Mouse (Mus musculus) heart, embryonic 14.5 days (tissue): Measurements from ENCODE around the gene Mycl. TPM values are rescaled to one million over a fixed set of nuclear protein-coding genes. Genes with fewer than 3 reads are reported as not detected.
A peak's percentile ranks its signal among the peaks of the same experiment; 100 is the strongest.
"Not testable (repeated sequence)": the region's sequence is repeated elsewhere in the genome, so short reads cannot be mapped to it uniquely, and the experiment has no call there.

Source experiments
- ATAC-seq: fragments of 200-750 bp; cut with Nextera tagmentation; 2 replicates; pipeline ENCODE4 v1.8.0; 2017; ENCODE audit warnings: low read depth, moderate TSS enrichment; ENCODE audit not compliant: insufficient number of reproducible peaks, insufficient read depth, low FRiP score
- H3K27ac ChIP-seq, 2 experiments: fragments of 200-500 bp in 1 of 2; fragments of 300-500 bp in 1 of 2; sonication (generic) in 1 of 2; replicated peaks in 1 of 2; 2 replicates each; pipeline ENCODE4 v1.5.1; 2012 to 2014; ENCODE audit warnings: low read depth in 2 of 2, low read length in 2 of 2, control low read depth in 1 of 2, mild to moderate bottlenecking in 1 of 2, mixed read lengths in 1 of 2; ENCODE audit not compliant: control insufficient read depth in 1 of 2, insufficient read depth in 1 of 2
- H3K27me3 ChIP-seq: fragments of 300-500 bp; sonication (generic); 2 replicates; pipeline ENCODE4 v1.6.1; 2014; ENCODE audit warnings: mild to moderate bottlenecking, low read length, control low read depth; ENCODE audit not compliant: control insufficient read depth, insufficient read depth
- H3K36me3 ChIP-seq: fragments of 300-500 bp; sonication (generic); 2 replicates; pipeline ENCODE4 v1.6.1; 2014; ENCODE audit warnings: mild to moderate bottlenecking, control low read depth, low read length, mixed read lengths; ENCODE audit not compliant: control insufficient read depth, insufficient read depth
- H3K4me1 ChIP-seq, 2 experiments: fragments of 200-500 bp in 1 of 2; fragments of 300-500 bp in 1 of 2; sonication (generic) in 1 of 2; 2 replicates each; pipeline ENCODE4 v1.6.1; 2012 to 2014; ENCODE audit warnings: low read length in 2 of 2, control low read depth in 1 of 2, mixed read lengths in 1 of 2; ENCODE audit not compliant: control insufficient read depth in 2 of 2, insufficient read depth in 2 of 2
- H3K4me2 ChIP-seq: fragments of 300-500 bp; sonication (generic); 2 replicates; pipeline ENCODE4 v1.6.1; 2014; ENCODE audit warnings: mild to moderate bottlenecking, low read length
- H3K4me3 ChIP-seq, 2 experiments: fragments of 200-500 bp in 1 of 2; fragments of 300-500 bp in 1 of 2; sonication (generic) in 1 of 2; 2 replicates each; pipeline ENCODE4 v1.5.1; 2012 to 2014; ENCODE audit warnings: low read length in 2 of 2, mild to moderate bottlenecking in 2 of 2, control low read depth in 1 of 2, low read depth in 1 of 2, moderate library complexity in 1 of 2; ENCODE audit not compliant: control insufficient read depth in 1 of 2, insufficient read depth in 1 of 2
- H3K9ac ChIP-seq: fragments of 300-500 bp; sonication (generic); 2 replicates; pipeline ENCODE4 v1.6.1; 2014; ENCODE audit warnings: mild to moderate bottlenecking, low read length
- H3K9me3 ChIP-seq: fragments of 300-500 bp; sonication (generic); 2 replicates; pipeline ENCODE4 v1.6.1; 2016; ENCODE audit warnings: low read length, control low read depth; ENCODE audit not compliant: control insufficient read depth
- WGBS: fragments of 180-500 bp; shearing (Covaris S2); extraction: QIAGEN DNeasy Blood & Tissue Kit; methylation state at CpG from one replicate; pipeline ENCODE4 v1.1.7; 2014; 5-methylcytosine and 5-hydroxymethylcytosine counted together
- polyA plus RNA-seq: library from polyadenylated mRNA; unstranded; fragments of >200 nt; fragmentation: Nextera tagmentation; extraction: Ambion mirVana; gene quantifications from 2 replicates; pipeline ENCODE4 v1.2.1, GENCODE M21; 2014

Gene Mycl
- polyA plus RNA-seq, 1 experiment from 2014 or later: 0.63 TPM

DNA sequence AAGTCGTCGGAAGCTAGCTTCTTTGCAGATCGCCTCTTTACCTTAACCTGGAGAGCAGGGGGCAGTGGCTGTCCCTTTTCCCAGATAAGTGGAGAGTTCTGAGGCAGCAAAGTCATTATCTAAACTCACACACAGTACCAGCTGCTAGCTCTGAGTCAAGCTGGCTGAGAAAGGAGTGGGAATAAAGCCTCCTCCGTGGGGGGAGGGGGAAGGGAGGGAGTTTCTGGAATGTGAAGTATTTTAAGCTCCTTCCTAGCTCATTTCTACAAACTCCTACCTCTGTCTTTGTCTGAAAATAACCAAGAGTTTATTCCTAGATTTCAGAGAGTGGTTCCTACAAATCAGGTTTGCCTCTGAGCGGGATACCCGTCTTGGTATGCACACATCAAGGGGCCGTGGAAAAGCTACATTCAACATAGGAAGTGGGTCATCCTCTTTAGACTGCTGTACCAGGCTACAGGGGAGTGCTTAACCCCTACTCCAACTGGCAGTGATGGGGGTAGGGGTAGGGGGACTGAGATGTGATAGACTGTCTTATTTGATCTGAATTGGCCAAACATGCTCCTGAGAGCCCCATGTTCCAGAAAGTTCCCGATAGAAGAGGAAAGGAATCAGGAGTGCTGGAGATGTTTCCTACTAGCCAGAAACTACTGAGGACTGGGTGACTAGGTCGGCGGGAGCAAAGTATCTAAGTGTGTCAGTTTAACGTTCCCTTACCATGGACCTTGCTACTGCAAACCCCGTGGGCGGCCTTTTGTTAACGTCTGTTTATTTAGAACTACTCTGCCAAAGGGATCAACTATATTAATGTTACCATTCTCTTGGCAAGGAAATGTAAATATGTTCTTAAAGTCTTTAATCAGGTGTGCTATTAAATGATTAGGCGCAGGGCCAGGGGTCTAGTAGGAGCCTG is 9.9 kb downstream of the Mycl start:
- Histone ChIP-seq H3K27me3 (peaks cover 23% of the 10 kb centered on the region), H3K4me2 (peak overlapping the region; percentile 6; the same call in 1 of the 2 replicates), H3K27ac (no peak overlapping the region), H3K9ac (no peak overlapping the region), H3K4me1 (peaks cover 7 to 11% of the 10 kb centered on the region in 2 experiments; a peak in 3 of 4 replicates), H3K36me3 (no peaks in the 10 kb centered on the region), H3K9me3 (no peaks in the 10 kb centered on the region), H3K4me3 (no peak overlapping the region)
- 24% methylated on average over 15 of the region's 15 CpGs for WGBS
- ATAC-seq: no peak

- not testable (repeated sequence) for ATAC-seq, H3K9me3 ChIP-seq, H3K4me3 ChIP-seq, H3K4me2 ChIP-seq, H3K27ac ChIP-seq, H3K9ac ChIP-seq, H3K36me3 ChIP-seq, H3K27me3 ChIP-seq
- 91% methylated on average over 4 of the region's 4 CpGs for WGBS
- peaks cover 0 to 10% of the 10 kb centered on the region in 2 experiments; a peak in 1 of 4 replicates for H3K4me1 ChIP-seq
Measured at GRCm38 (mm10) chr4:123012501-123012900, 17.0 kb downstream of the Mycl start.

DNA sequence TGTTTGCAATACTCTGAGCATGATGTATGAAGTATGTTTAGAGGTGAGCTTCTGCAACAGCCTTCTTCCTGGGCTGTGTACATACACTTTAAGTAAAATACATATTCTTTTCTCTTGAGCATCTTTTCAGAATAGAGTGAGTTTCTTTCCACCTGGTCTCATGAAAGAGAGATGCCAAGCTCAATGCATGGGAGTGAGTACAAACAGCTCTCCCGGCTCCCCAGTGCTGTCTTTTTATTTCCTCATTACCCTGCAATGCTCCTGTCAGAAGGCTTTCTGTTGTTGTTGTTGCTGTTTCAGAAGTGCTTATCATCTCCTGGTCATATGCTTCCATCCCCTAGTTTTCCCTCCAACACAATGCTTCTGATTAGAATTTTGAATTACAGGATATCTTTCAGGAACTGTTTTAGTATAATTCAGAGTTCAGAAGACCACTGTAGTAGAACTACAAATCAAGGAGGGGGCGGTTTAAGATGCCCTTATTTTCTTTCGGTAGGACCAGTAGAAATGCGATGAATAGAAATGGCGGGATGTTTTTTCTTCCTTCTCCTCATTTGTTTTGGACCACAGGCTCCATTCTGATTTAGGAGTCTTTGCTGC is 18.0 kb downstream of the Mycl start:
- H3K9ac ChIP-seq: no peak overlapping the region
- no peaks in the 10 kb centered on the region for H3K36me3 ChIP-seq
- no peaks in the 10 kb centered on the region for H3K27me3 ChIP-seq
- H3K4me2 ChIP-seq: no peak overlapping the region
- H3K27ac ChIP-seq: no peak overlapping the region
- H3K9me3 ChIP-seq: no peaks in the 10 kb centered on the region
- ATAC-seq: no peak
- peaks cover 2 to 18% of the 10 kb centered on the region in 2 experiments; a peak in 2 of 4 replicates for H3K4me1 ChIP-seq
- WGBS: 60% methylated on average over 5 of the region's 5 CpGs
- H3K4me3 ChIP-seq: no peak overlapping the region

DNA sequence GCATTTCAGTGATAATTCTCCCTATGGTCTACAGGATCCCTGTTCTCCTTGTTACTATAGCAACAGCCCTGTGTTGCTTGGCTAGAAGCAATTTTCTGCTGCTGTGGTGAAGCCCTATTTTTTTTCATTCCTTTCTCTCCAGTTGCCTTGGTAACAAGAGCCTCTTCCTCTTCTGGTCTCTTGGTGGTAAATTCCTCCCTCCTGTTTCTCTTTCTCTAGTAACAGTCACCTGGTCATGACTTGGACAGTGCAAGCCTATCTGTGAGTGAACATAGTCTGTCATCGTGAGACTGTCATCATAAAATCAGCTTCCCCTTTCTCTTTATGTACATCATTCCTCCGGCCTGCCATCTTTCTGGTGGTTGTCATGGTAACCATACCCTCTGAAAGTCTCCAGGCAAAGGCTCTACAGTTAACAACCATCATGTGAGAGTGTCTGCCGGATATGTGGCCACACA is 18.5 kb downstream of the Mycl start:
- no peaks in the 10 kb centered on the region for H3K27me3 ChIP-seq
- WGBS: 64% methylated on average over 3 of the region's 3 CpGs
- H3K9me3 ChIP-seq: no peaks in the 10 kb centered on the region
- H3K4me1 ChIP-seq: peaks cover 3 to 20% of the 10 kb centered on the region in 2 experiments; a peak in 2 of 4 replicates
- H3K9ac ChIP-seq: no peak overlapping the region
- no peak overlapping the region for H3K27ac ChIP-seq
- H3K4me2 ChIP-seq: no peak overlapping the region
- ATAC-seq: no peak
- no peak overlapping the region for H3K4me3 ChIP-seq
- no peaks in the 10 kb centered on the region for H3K36me3 ChIP-seq

DNA sequence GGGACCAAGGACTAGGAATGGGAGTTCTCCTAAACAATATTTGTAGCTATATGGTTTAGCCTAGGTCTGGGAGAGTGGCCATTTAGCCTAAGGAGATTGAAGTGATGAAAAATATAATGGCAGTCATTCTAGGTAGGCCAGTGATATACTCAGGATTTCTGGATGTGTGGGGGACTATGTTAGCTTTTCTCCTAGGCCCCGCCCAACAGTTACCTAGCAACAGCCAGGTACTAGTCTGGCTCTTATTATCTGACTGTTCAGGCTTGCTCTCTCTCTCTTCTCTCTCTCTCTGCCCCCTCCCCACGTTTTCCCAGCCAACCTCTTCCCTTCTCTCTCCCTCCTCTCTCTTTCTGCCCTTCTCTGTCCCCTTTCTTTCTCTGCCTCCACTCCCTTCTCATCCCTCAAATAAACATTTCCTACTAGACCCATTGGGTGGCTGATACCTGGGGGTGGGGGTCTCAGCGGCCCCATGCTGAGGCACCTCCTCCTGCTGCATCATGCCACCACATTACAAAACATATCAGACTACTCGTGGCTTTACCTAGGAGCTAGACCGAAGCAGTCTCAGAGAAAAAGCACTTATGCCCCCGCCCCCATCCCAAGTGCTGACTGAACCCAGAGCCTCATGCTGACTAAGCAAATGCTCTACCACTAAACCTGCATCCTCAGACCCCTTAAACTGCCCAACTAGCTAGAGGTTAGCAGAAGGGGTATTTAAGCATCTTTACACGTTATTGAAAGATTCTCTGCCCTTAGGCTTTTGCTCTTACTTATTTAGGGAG is 19.2 kb downstream of the Mycl start:
- Histone ChIP-seq H3K4me1 (peaks cover 3 to 23% of the 10 kb centered on the region in 2 experiments; a peak in 2 of 4 replicates), H3K27me3 (no peaks in the 10 kb centered on the region), H3K27ac (no peak overlapping the region), H3K9ac (no peak overlapping the region), H3K4me2 (no peak overlapping the region), H3K36me3 (no peaks in the 10 kb centered on the region), H3K4me3 (no peak overlapping the region), H3K9me3 (no peaks in the 10 kb centered on the region)
- no peak; the same call in 1 of the 2 replicates for ATAC-seq
- WGBS: 41% methylated on average over 7 of the region's 7 CpGs

- Histone ChIP-seq H3K4me3 (peak within 1 kb of the TSS; percentile 73 to 85), H3K4me2 (peak within 1 kb of the TSS; percentile 94), H3K9ac (peak within 1 kb of the TSS; percentile 95), H3K9me3 (no peaks in the 10 kb centered on the region), H3K27ac (peak within 1 kb of the TSS; percentile 72 to 86), H3K36me3 (no peaks in the 10 kb centered on the region), H3K4me1 (peaks cover 3 to 23% of the 10 kb centered on the region in 2 experiments; a peak in 2 of 4 replicates), H3K27me3 (no peaks in the 10 kb centered on the region)
- WGBS: 0% methylated on average over 34 of the region's 34 CpGs
- ATAC-seq: peak; percentile 89
Measured at GRCm38 (mm10) chr4:123016451-123016957, 21.1 kb downstream of the Mycl start, which contains the start of gene Trit1. Gene Trit1 (plus strand): TSS chr4:123016597.

DNA sequence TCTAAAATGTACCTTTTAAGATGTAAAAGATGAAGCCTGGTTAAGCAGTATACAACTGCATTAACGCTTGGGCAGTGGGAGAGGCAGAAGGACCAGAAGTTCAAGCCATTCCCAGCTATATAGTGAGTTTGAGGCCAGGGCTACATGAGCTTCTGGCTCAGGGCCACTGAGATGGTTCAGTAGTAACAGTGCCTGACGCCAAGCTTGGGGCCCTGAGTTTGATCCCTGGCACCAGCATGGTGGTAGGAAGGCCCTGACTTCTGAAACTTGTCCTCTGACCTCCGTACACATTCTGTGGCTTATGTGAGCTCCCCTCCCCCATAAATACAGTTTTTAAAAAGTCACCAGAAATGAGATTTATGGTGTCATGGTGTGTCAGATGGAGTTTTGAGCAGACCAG is 26.1 kb downstream of the Mycl start:
- H3K9me3 ChIP-seq: no peaks in the 10 kb centered on the region
- WGBS: 91% methylated on average over 3 of the region's 3 CpGs
- peaks cover 4% of the 10 kb centered on the region; the same call in 1 of the 2 replicates for H3K36me3 ChIP-seq
- H3K27ac ChIP-seq: no peak overlapping the region
- H3K9ac ChIP-seq: no peak overlapping the region
- H3K4me2 ChIP-seq: no peak overlapping the region
- no peaks in the 10 kb centered on the region for H3K27me3 ChIP-seq
- no peak for ATAC-seq
- H3K4me1 ChIP-seq: peaks cover 3 to 19% of the 10 kb centered on the region in 2 experiments; a peak in 2 of 4 replicates
- no peak overlapping the region for H3K4me3 ChIP-seq
